Mouse (Mus musculus) CD4-positive naive resting alpha-beta T cell, adult 57 days (primary cell): ENCODE data around the gene Fgfbp3. TPM values are rescaled to one million over a fixed set of nuclear protein-coding genes. Genes with fewer than 3 reads are reported as not detected.

Source experiments
- total RNA-seq: library from RNA; stranded (reverse); gene quantifications from one replicate; pipeline ENCODE4 v1.2.4, GENCODE M21; 2023

Gene Fgfbp3
- total RNA-seq: 2.6 TPM

GRCm38 (mm10) chr19:36919466-36919865, at the start of gene Fgfbp3:
Gene Fgfbp3, minus strand, starts transcription at chr19:36919615.

GRCm38 (mm10) chr19:36925671-36926552, 6.5 kb upstream of the Fgfbp3 start, which contains the start of gene Btaf1:
Gene Btaf1, plus strand, starts transcription at chr19:36926079.

Other genes starting within 250 kb of the Fgfbp3 start
- not detected for gene Ppp1r3c, start 183.0 kb downstream of the Fgfbp3 start, total RNA-seq
- 166 TPM for gene Tnks2, start 85.4 kb downstream of the Fgfbp3 start, total RNA-seq
- 46.8 TPM for gene Btaf1, start 6.5 kb upstream of the Fgfbp3 start, total RNA-seq